Mouse (Mus musculus): ENCODE measurements at regions not wholly inside any gene's neighbourhood (a gene's known extent, or its start where the extent isn't known, plus 50 kb on each side); places are given as distances from the start of the nearest gene placed in this dataset.
"Not testable (repeated sequence)": the region's sequence is repeated elsewhere in the genome, so short reads cannot be mapped to it uniquely, and the experiment has no call there.

GRCm38 (mm10) chr9:92661938-92662337 lies 119.9 kb downstream of the Plod2 start:
- DNase-seq (ENCODE audit: low spot score): no peak

- no peak for DNase-seq (ENCODE audit: low spot score)
Measured at GRCm38 (mm10) chr9:92667361-92667881, 125.4 kb downstream of the Plod2 start.

- DNase-seq (ENCODE audit: low spot score): no peak
Measured at GRCm38 (mm10) chr9:92671966-92672365, 129.9 kb downstream of the Plod2 start.

GRCm38 (mm10) chr9:92694361-92695016 lies 152.5 kb downstream of the Plod2 start:
- no peak for DNase-seq (ENCODE audit: low spot score)

GRCm38 (mm10) chr9:92697971-92698370 lies 155.9 kb downstream of the Plod2 start:
- no peak for DNase-seq (ENCODE audit: low spot score)

GRCm38 (mm10) chr9:92704752-92705151 lies 162.7 kb downstream of the Plod2 start:
- DNase-seq (ENCODE audit: low spot score): no peak

GRCm38 (mm10) chr9:92707011-92707410 lies 165.0 kb downstream of the Plod2 start:
- no peak for DNase-seq (ENCODE audit: low spot score)

- no peak for DNase-seq (ENCODE audit: low spot score)
Measured at GRCm38 (mm10) chr9:92717176-92717575, 175.2 kb downstream of the Plod2 start.

- no peak for DNase-seq (ENCODE audit: low spot score)
Measured at GRCm38 (mm10) chr9:92718337-92718736, 176.3 kb downstream of the Plod2 start.

GRCm38 (mm10) chr9:92719251-92719650 lies 177.2 kb downstream of the Plod2 start:
- DNase-seq (ENCODE audit: low spot score): no peak

GRCm38 (mm10) chr9:92728864-92729263 lies 186.8 kb downstream of the Plod2 start:
- no peak for DNase-seq (ENCODE audit: low spot score)

- no peak for DNase-seq (ENCODE audit: low spot score)
Measured at GRCm38 (mm10) chr9:92731396-92731795, 189.4 kb downstream of the Plod2 start.

- no peak for DNase-seq (ENCODE audit: low spot score)
Measured at GRCm38 (mm10) chr9:92767532-92767931, 225.5 kb downstream of the Plod2 start.

- DNase-seq (ENCODE audit: low spot score): no peak
Measured at GRCm38 (mm10) chr9:92768432-92768831, 226.4 kb downstream of the Plod2 start.

GRCm38 (mm10) chr9:92769528-92769927 lies 227.5 kb downstream of the Plod2 start:
- DNase-seq (ENCODE audit: low spot score): no peak

- no peak for DNase-seq (ENCODE audit: low spot score)
Measured at GRCm38 (mm10) chr9:92771002-92771401, 229.0 kb downstream of the Plod2 start.

- DNase-seq (ENCODE audit: low spot score): no peak
Measured at GRCm38 (mm10) chr9:92771716-92772115, 229.7 kb downstream of the Plod2 start.

- no peak for DNase-seq (ENCODE audit: low spot score)
Measured at GRCm38 (mm10) chr9:92782922-92783454, 241.0 kb downstream of the Plod2 start.

- DNase-seq (ENCODE audit: low spot score): no peak
Measured at GRCm38 (mm10) chr9:92799695-92800094, 257.7 kb downstream of the Plod2 start.

GRCm38 (mm10) chr9:92809469-92809868 lies 267.4 kb downstream of the Plod2 start:
- DNase-seq (ENCODE audit: low spot score): no peak

- DNase-seq (ENCODE audit: low spot score): no peak
Measured at GRCm38 (mm10) chr9:92820721-92821120, 278.7 kb downstream of the Plod2 start.

GRCm38 (mm10) chr9:92826708-92827353 lies 284.8 kb downstream of the Plod2 start:
- no peak for DNase-seq (ENCODE audit: low spot score)

GRCm38 (mm10) chr9:92836156-92836555 lies 294.1 kb downstream of the Plod2 start:
- not testable (repeated sequence) for DNase-seq (ENCODE audit: low spot score)

All from ovary, postnatal 14 days (tissue).